Mouse (Mus musculus): ENCODE data around the gene Cetn4. TPM values are rescaled to one million over a fixed set of nuclear protein-coding genes. Genes with fewer than 3 reads are reported as not detected.

Gene Cetn4
- polyA plus RNA-seq, 1 experiment from 2014 or later: 3.7 TPM

GRCm38 (mm10) chr3:37291929-37292328 is 20.6 kb downstream of the Cetn4 start:
- Histone ChIP-seq H3K4me2 (ENCODE audit: low read length) (no peak overlapping the region), H3K27me3 (ENCODE audit: insufficient read depth, low read length) (no peaks in the 10 kb centered on the region), H3K4me1 (replicated peaks; ENCODE audit: insufficient read depth, low read length) (no peaks in the 10 kb centered on the region), H3K36me3 (ENCODE audit: insufficient read depth, low read length) (no peaks in the 10 kb centered on the region), H3K9ac (ENCODE audit: low read depth, low read length) (no peak overlapping the region), H3K4me3 (replicated peaks; ENCODE audit: low read depth, low read length) (no peak overlapping the region), H3K9me3 (replicated peaks; ENCODE audit: low read length) (no peaks in the 10 kb centered on the region), H3K27ac (no peak overlapping the region)
- no peak for ATAC-seq (replicated peaks; ENCODE audit: low FRiP score, low read depth)
- TF ChIP-seq CTCF (IDR thresholded peaks at IDR 0.05; ENCODE audit: low read depth): no peak
- DNase-seq (ENCODE audit: low spot score): no peak
- WGBS: 76% methylated on average over 2 of the region's 2 CpGs

GRCm38 (mm10) chr3:37290881-37291541 is 21.5 kb downstream of the Cetn4 start:
- H3K4me1 ChIP-seq (replicated peaks; ENCODE audit: insufficient read depth, low read length): no peaks in the 10 kb centered on the region
- H3K27ac ChIP-seq: no peak overlapping the region
- no peak overlapping the region for H3K4me3 ChIP-seq (replicated peaks; ENCODE audit: low read depth, low read length)
- no peaks in the 10 kb centered on the region for H3K27me3 ChIP-seq (ENCODE audit: insufficient read depth, low read length)
- H3K9me3 ChIP-seq (replicated peaks; ENCODE audit: low read length): no peaks in the 10 kb centered on the region
- TF ChIP-seq CTCF (IDR thresholded peaks at IDR 0.05; ENCODE audit: low read depth): no peak
- DNase-seq (ENCODE audit: low spot score) (no peak), ATAC-seq (replicated peaks; ENCODE audit: low FRiP score, low read depth) (no peak)
- H3K9ac ChIP-seq (ENCODE audit: low read depth, low read length): no peak overlapping the region
- 62% methylated on average over 7 of the region's 7 CpGs for WGBS
- H3K4me2 ChIP-seq (ENCODE audit: low read length): no peak overlapping the region
- H3K36me3 ChIP-seq (ENCODE audit: insufficient read depth, low read length): no peaks in the 10 kb centered on the region

GRCm38 (mm10) chr3:37289237-37289636 is 23.3 kb downstream of the Cetn4 start:
- no peak overlapping the region for H3K27ac ChIP-seq
- no peak overlapping the region for H3K9ac ChIP-seq (ENCODE audit: low read depth, low read length)
- no peak for ATAC-seq (replicated peaks; ENCODE audit: low FRiP score, low read depth)
- DNase-seq (ENCODE audit: low spot score): no peak
- H3K4me3 ChIP-seq (replicated peaks; ENCODE audit: low read depth, low read length): no peak overlapping the region
- no peaks in the 10 kb centered on the region for H3K27me3 ChIP-seq (ENCODE audit: insufficient read depth, low read length)
- H3K9me3 ChIP-seq (replicated peaks; ENCODE audit: low read length): no peaks in the 10 kb centered on the region
- no peak overlapping the region for H3K4me2 ChIP-seq (ENCODE audit: low read length)
- TF ChIP-seq CTCF (IDR thresholded peaks at IDR 0.05; ENCODE audit: low read depth): no peak
- no peaks in the 10 kb centered on the region for H3K36me3 ChIP-seq (ENCODE audit: insufficient read depth, low read length)
- 95% methylated on average over 2 of the region's 2 CpGs for WGBS
- H3K4me1 ChIP-seq (replicated peaks; ENCODE audit: insufficient read depth, low read length): no peaks in the 10 kb centered on the region

- H3K9ac ChIP-seq (ENCODE audit: low read depth, low read length): no peak overlapping the region
- ATAC-seq (replicated peaks; ENCODE audit: low FRiP score, low read depth) (no peak), DNase-seq (ENCODE audit: low spot score) (no peak)
- no peaks in the 10 kb centered on the region for H3K27me3 ChIP-seq (ENCODE audit: insufficient read depth, low read length)
- no peak overlapping the region for H3K4me3 ChIP-seq (replicated peaks; ENCODE audit: low read depth, low read length)
- WGBS: 82% methylated on average over 4 of the region's 4 CpGs
- TF ChIP-seq CTCF (IDR thresholded peaks at IDR 0.05; ENCODE audit: low read depth): no peak
- H3K36me3 ChIP-seq (ENCODE audit: insufficient read depth, low read length): no peaks in the 10 kb centered on the region
- no peaks in the 10 kb centered on the region for H3K4me1 ChIP-seq (replicated peaks; ENCODE audit: insufficient read depth, low read length)
- H3K27ac ChIP-seq: no peak overlapping the region
- H3K9me3 ChIP-seq (replicated peaks; ENCODE audit: low read length): no peaks in the 10 kb centered on the region
- H3K4me2 ChIP-seq (ENCODE audit: low read length): no peak overlapping the region
Observed at GRCm38 (mm10) chr3:37283234-37283633, 29.3 kb downstream of the Cetn4 start.

- H3K4me2 ChIP-seq (ENCODE audit: low read length): no peak overlapping the region
- H3K27me3 ChIP-seq (ENCODE audit: insufficient read depth, low read length): no peaks in the 10 kb centered on the region
- H3K4me1 ChIP-seq (replicated peaks; ENCODE audit: insufficient read depth, low read length): no peaks in the 10 kb centered on the region
- H3K9ac ChIP-seq (ENCODE audit: low read depth, low read length): no peak overlapping the region
- TF ChIP-seq CTCF (IDR thresholded peaks at IDR 0.05; ENCODE audit: low read depth): no peak
- no peaks in the 10 kb centered on the region for H3K36me3 ChIP-seq (ENCODE audit: insufficient read depth, low read length)
- DNase-seq (ENCODE audit: low spot score) (no peak), ATAC-seq (replicated peaks; ENCODE audit: low FRiP score, low read depth) (no peak)
- no peaks in the 10 kb centered on the region for H3K9me3 ChIP-seq (replicated peaks; ENCODE audit: low read length)
- H3K4me3 ChIP-seq (replicated peaks; ENCODE audit: low read depth, low read length): no peak overlapping the region
- no peak overlapping the region for H3K27ac ChIP-seq
- WGBS: 84% methylated on average over 11 of the region's 11 CpGs
Observed at GRCm38 (mm10) chr3:37282299-37282922, 30.1 kb downstream of the Cetn4 start.

- DNase-seq (ENCODE audit: low spot score): no peak
- no peak for TF ChIP-seq CTCF (IDR thresholded peaks at IDR 0.05; ENCODE audit: low read depth)
- WGBS: 60% methylated on average over 8 of the region's 8 CpGs
Observed at GRCm38 (mm10) chr3:37280871-37281270, 31.6 kb downstream of the Cetn4 start.

More at GRCm38 (mm10) chr3:37280871-37281270, 31.6 kb downstream of the Cetn4 start:
- no peaks in the 10 kb centered on the region for H3K27me3 ChIP-seq (ENCODE audit: insufficient read depth, low read length)
- no peak overlapping the region for H3K9ac ChIP-seq (ENCODE audit: low read depth, low read length)
- no peak for ATAC-seq (replicated peaks; ENCODE audit: low FRiP score, low read depth)
- H3K4me1 ChIP-seq (replicated peaks; ENCODE audit: insufficient read depth, low read length): no peaks in the 10 kb centered on the region
- H3K27ac ChIP-seq: no peak overlapping the region
- no peaks in the 10 kb centered on the region for H3K36me3 ChIP-seq (ENCODE audit: insufficient read depth, low read length)
- no peak overlapping the region for H3K4me3 ChIP-seq (replicated peaks; ENCODE audit: low read depth, low read length)
- H3K9me3 ChIP-seq (replicated peaks; ENCODE audit: low read length): no peaks in the 10 kb centered on the region
- no peak overlapping the region for H3K4me2 ChIP-seq (ENCODE audit: low read length)
